Mouse (Mus musculus): ENCODE data around the gene Kctd11.
"Not testable (repeated sequence)": the region's sequence is repeated elsewhere in the genome, so short reads cannot be mapped to it uniquely, and the experiment has no call there.

Kctd11 gene

GRCm38 (mm10) chr11:69880853-69881603 lies at the start of gene Kctd11:
Gene Kctd11, minus strand, starts transcription at chr11:69881406.
- DNase-seq (ENCODE audit: low read depth), result peak; percentile 82

DNA sequence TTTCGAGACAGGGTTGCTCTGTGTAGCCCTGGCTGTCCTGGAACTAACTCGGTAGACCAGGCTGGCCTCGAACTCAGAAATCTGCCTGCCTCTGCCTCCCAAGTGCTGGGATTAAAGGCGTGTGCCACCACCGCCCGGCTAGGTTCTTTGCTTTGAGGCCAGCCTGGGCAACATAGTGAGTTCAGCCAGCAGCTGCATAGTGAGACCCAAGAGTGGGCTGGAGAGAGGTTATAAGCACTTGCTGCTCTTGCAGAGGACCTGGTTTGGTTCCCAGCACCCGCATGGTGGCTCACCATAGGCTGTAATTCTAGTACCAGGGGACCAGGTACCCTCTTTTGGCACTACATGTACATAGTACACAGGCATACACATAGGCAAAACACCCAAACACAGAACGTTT lies 49.0 kb upstream of the Kctd11 start:
- DNase-seq (ENCODE audit: low read depth), result not testable (repeated sequence)

DNA sequence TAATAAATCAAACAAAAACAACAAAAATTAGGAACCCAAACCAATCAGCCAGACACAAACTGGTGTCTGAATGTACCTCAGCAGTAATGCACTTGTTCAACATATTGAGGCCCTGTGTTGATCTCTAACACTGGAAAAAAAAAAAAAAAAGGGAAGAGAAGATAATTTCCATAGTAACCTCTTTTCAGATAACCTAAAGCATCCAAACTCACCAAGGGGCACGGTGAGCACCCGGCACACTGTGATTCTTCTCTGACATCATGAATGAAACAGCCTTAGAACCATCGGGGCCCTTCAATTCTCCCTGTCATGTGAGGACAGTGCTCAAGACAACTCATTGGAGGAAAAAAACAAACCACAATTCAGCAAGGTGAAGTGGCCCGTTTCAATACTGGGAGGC lies 48.5 kb upstream of the Kctd11 start:
- DNase-seq (ENCODE audit: low read depth), result no peak

DNA sequence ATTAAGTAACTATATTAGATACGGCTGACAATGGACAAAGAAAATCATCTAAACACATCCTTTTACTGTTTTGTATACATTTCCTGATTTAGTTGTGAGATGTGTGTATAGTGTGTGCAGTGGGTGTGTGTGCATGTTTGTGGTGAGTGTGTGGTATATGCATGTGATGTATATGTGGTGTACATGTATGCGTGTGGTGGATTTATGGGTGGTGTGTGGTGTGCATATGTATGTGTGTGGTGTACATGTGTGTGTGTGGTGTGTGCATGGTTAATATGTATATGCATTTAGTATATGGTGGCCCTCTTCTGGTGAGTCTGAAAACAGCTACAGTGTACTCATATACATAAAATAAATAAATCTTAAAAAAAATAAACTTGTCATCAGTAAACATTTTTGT lies 46.3 kb upstream of the Kctd11 start:
- DNase-seq (ENCODE audit: low read depth), result no peak

GRCm38 (mm10) chr11:69922796-69923195 lies 41.6 kb upstream of the Kctd11 start:
- no peak for DNase-seq (ENCODE audit: low read depth)

- peak; percentile 64 for DNase-seq (ENCODE audit: low read depth)
Observed at GRCm38 (mm10) chr11:69922012-69922756, 41.0 kb upstream of the Kctd11 start.

DNA sequence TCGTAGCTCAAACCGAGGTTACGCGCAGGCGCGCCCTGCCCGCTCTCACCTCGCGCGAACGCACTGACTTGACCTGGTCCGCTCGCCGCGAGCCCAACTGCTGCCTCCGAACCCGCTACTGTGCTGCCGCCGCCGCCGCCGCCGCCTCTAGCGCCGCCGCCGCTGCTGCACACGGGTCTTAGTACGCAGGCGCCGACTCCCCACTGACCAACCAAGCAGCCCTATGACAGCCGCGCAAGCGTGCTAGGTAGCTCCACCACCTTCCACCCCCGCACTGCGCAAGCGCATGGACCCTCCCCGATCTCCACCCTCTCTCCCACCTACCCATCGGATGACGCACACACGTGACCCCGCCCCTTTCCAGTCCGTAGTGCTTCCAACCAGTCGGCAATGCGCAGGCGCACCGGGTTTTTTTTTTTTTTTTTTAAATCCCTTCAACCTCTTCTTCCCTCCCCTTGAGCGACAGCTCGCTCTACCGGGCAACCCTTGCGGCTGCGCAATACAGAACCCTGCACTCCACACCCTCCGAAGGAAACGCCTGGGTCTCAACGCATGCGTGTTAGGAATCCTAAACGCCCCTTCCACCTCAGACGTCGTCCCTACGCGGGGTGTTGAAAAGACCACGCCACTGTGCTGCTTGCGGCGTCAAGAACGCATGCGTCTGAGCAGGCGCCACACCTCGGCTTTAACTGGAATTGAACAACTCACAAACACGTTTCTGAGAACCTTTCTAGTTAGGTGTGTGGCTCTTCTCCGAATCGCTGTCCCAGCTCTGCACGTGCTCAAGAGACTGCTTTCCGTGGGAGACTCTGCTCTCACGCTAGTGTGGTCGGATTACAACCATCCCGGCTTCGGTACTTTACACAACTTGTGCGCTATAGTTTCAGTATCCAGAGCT lies 40.2 kb upstream of the Kctd11 start, which contains the start of gene Eif5a:
Gene Eif5a, minus strand, starts transcription at position 845 of the 898 bp plus-strand sequence.
- DNase-seq (ENCODE audit: low read depth), result peak; percentile 100

DNA sequence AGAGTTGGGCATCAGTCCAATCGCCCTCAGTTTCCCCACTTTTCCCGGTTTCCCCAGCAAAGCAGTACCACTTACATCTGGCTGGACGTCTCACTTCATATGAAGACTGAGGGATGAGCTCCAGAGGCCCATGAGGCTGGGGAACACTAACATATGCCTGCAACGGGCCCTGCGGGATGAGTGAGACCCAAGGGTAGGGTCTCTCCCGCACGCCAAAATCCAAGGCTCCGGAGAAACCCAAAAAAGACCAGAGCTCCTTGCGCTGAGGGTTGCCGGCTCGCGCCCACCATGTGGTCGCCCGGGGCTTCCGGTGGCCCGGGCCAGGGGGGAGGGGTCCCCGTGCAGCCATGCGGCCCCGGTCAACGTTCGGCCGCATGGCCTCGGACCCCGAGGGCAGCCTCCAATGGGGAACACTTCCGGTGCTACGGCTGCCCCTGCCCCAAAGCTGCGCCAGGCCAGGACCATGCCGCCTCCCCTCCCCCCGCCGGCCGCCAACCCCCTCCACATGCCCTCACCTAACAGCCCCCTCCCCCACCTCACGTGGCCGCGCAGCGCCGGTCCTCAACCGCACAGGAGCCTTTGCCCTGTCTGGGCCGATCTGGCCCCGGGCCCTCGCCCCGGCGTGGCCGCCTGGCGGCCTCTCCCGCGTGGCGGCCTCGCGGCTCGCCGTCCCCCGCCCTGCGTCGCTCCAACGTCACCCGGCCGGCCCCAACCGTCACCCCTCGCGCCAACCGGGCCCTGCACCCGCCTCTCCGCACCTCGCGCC lies 39.2 kb upstream of the Kctd11 start:
- peak; percentile 70 for DNase-seq (ENCODE audit: low read depth)

- DNase-seq (ENCODE audit: low read depth), result peak; percentile 95
Observed at GRCm38 (mm10) chr11:69919661-69920265, 38.6 kb upstream of the Kctd11 start.

DNA sequence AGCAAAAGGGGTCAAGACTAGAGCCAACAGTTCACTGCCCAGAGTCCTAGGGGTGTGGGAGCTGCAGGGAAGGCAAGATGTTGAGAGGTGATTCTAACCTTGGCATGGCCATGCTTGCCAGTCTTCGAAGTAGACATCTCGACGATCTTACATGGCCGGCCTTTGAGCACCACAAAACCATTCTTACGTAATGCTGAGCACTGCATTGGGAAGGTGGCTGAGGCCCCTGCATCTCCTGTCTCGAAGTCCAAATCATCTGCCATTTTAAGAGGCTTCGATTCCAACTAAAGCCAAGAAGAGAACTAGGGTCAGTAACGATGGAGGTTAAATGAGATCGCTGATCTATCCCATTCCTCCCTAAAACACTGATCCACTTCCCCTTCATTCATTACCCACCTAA lies 37.8 kb upstream of the Kctd11 start:
- DNase-seq (ENCODE audit: low read depth), result no peak

DNA sequence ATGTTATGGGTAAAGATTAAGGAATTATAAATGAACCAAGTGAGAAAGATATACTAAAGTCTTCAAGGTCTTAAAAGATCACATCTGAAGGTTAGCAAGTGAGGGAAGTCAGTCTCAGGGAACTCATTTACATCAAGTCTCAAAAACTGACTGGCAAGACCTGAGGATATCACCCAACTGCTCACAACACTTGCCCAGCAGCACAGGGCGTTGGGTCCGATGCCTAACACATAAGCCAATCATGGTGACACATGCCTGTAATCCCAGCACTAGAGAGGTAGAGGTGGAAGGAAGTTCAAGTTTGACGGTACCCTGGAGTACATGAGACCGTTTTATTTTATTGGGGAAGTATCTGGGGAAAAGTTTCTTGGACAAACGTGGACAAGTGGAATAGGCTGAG lies 36.9 kb upstream of the Kctd11 start:
- no peak for DNase-seq (ENCODE audit: low read depth)

GRCm38 (mm10) chr11:69917379-69917948 lies 36.3 kb upstream of the Kctd11 start:
- no peak for DNase-seq (ENCODE audit: low read depth)

DNA sequence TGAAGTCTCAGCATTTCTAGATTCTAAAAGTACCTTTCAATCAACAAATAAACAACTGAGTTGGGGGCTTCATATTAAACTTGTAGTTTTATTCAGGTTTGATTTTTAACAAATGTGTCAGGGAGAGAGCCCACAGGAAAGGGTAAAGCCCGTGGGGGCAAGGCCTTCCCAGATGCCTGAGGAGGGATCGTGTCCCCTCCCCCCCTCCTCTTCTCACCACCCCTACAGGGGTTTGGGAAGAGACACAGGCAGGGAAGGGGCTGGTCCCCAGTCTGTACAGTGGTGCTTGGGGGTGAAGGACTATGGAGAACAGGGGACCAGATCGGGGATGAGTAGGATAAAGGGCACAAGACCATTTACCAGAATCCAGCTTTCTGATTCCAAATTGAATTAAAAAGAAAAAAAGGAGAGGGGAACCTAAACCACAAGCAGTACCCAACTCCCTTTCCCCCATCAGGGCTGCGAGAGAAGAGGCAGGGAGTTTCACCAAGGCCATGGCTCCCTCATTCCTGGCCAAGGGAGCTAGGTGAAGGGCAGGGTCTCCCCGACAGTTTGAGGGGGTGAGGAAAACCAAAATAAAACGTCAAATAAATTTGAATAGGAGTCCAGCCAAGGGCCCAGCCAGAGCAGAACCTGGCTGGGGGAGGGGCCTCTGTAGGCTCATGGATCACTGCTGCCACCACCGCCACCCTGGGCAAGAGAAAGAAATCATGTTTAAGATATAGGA lies 35.6 kb upstream of the Kctd11 start:
- DNase-seq (ENCODE audit: low read depth), result not testable (repeated sequence)

GRCm38 (mm10) chr11:69915667-69916627 lies 34.7 kb upstream of the Kctd11 start:
- peak; percentile 48 for DNase-seq (ENCODE audit: low read depth)

DNA sequence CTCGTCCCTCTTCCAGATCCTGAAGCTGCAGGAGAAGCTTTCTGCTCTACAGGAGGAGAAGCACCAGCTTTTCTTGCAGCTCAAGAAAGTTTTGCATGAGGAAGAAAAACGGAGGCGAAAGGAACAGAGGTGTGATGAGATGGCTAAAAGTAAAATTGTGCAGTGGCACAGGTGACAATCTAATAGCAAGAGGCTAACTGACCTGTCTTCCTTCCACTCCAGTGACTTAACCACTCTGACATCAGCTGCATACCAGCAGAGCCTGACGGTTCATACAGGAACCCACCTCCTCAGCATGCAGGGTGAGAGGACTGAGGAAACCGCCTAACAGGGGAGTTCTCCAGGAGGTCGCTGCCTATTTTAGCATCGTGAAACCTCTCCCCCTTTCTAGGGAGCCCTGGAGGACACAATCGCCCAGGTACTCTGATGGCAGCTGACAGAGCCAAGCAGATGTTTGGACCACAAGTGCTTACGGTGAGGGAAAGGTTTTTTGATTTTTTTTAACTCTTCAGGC lies 33.8 kb upstream of the Kctd11 start:
- no peak for DNase-seq (ENCODE audit: low read depth)

DNA sequence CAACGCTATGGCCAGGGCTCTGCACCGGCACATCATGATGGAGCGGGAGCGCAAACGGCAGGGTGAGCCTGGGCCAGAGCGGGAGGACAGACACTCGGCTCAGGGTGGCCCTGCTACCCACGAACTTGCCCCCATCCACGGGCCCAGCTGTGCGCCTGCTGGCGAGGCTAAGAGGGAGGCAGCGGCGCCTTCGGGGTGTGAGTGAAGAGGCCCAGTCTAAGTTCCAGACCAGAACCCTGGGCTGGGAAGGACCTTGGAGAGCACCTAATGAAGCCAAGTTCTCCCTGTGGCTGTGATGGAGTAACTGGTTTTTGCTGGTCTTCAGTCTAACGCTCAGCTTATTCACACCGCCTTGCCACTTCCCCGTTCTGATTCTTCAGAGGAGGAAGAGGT lies 33.2 kb upstream of the Kctd11 start:
- peak; percentile 68 for DNase-seq (ENCODE audit: low read depth)

GRCm38 (mm10) chr11:69913554-69914371 lies 32.6 kb upstream of the Kctd11 start, which contains the start of gene Gps2:
Gene Gps2, plus strand, starts transcription at chr11:69913888.
- DNase-seq (ENCODE audit: low read depth), result peak; percentile 97
